Mouse (Mus musculus) limb, embryonic 14.5 days (tissue): Measurements from ENCODE around the gene Exoc3. TPM values are rescaled to one million over a fixed set of nuclear protein-coding genes. Genes with fewer than 3 reads are reported as not detected.

ENCODE experiments used
- ATAC-seq: fragments of 200-750 bp; cut with Nextera tagmentation; 2 replicates; pipeline ENCODE4 v1.8.0; 2017; ENCODE audit warnings: low read depth, moderate number of reproducible peaks, moderate TSS enrichment; ENCODE audit not compliant: low FRiP score
- DNase-seq: peaks from one replicate; pipeline ENCODE4 v3.0.0-alpha.2; 2015; ENCODE audit warnings: low spot score
- H3K27ac ChIP-seq: fragments of 300-500 bp; sonication (generic); replicated peaks from 2 replicates; pipeline ENCODE4 v1.5.1; 2014; ENCODE audit warnings: low read depth, mild to moderate bottlenecking, low read length, moderate library complexity, mixed read lengths
- H3K27me3 ChIP-seq: fragments of 300-500 bp; sonication (generic); 2 replicates; pipeline ENCODE4 v1.6.1; 2014; ENCODE audit warnings: low read length, mixed read lengths; ENCODE audit not compliant: control insufficient read depth, insufficient read depth
- H3K36me3 ChIP-seq: fragments of 300-500 bp; sonication (generic); 2 replicates; pipeline ENCODE4 v1.6.1; 2014; ENCODE audit warnings: mild to moderate bottlenecking, low read length, moderate library complexity, mixed read lengths; ENCODE audit not compliant: control insufficient read depth, insufficient read depth
- H3K4me1 ChIP-seq: fragments of 300-500 bp; sonication (generic); 2 replicates; pipeline ENCODE4 v1.6.1; 2014; ENCODE audit warnings: antibody characterized with exemption, low read length, mixed read lengths; ENCODE audit not compliant: control insufficient read depth, insufficient read depth
- H3K4me2 ChIP-seq: fragments of 300-500 bp; sonication (generic); replicated peaks from 2 replicates; pipeline ENCODE4 v1.6.1; 2014; ENCODE audit warnings: low read depth, mild to moderate bottlenecking, low read length, moderate library complexity; ENCODE audit not compliant: severe bottlenecking
- H3K4me3 ChIP-seq: fragments of 300-500 bp; sonication (generic); replicated peaks from 2 replicates; pipeline ENCODE4 v1.5.1; 2014; ENCODE audit warnings: low read length
- H3K9ac ChIP-seq: fragments of 300-500 bp; sonication (generic); 2 replicates; pipeline ENCODE4 v1.6.1; 2014; ENCODE audit warnings: mild to moderate bottlenecking, low read depth, low read length, moderate library complexity; ENCODE audit not compliant: severe bottlenecking
- H3K9me3 ChIP-seq: fragments of 300-500 bp; sonication (generic); 2 replicates; pipeline ENCODE4 v1.6.1; 2016; ENCODE audit warnings: low read length; ENCODE audit not compliant: control insufficient read depth
- POLR2A ChIP-seq: fragments of 200-500 bp; IDR thresholded peaks from 2 replicates; pipeline ENCODE4 v1.8.0; 2012; ENCODE audit warnings: inconsistent platforms, mild to moderate bottlenecking, moderate library complexity, borderline replicate concordance; ENCODE audit not compliant: insufficient read depth, insufficient read length; ENCODE audit errors: extremely low read depth
- WGBS: fragments of 180-500 bp; shearing (Covaris S2); extraction: QIAGEN DNeasy Blood & Tissue Kit; methylation state at CpG from one replicate; pipeline ENCODE4 v1.1.7; 2014; 5-methylcytosine and 5-hydroxymethylcytosine counted together
- polyA plus RNA-seq, 2 experiments: library from polyadenylated mRNA; depleted of rRNA in 1 of 2; stranded (reverse) in 1 of 2; unstranded in 1 of 2; fragments of >200 nt; fragmentation: Nextera tagmentation in 1 of 2; extraction: Ambion mirVana in 1 of 2; gene quantifications; 2 replicates each; pipeline versions ENCODE4 v1.2.1 to v1.2.3; 2012 to 2014

Exoc3 gene
- polyA plus RNA-seq (2012; rRNA removed) (42.6 and 42.9 TPM in 2 replicates), polyA plus RNA-seq (2014; fragmentation: Nextera tagmentation; extraction: Ambion mirVana) (89.7 and 106 TPM in 2 replicates)

GRCm38 (mm10) chr13:74208317-74208985 lies at the start of gene Exoc3:
TSS of gene Exoc3 (minus strand) at chr13:74208732.
- Histone ChIP-seq H3K36me3 (peaks cover 27% of the 10 kb centered on the region), H3K4me2 (peak within 1 kb of the TSS; percentile 86), H3K27ac (peak within 1 kb of the TSS; percentile 44), H3K4me1 (peaks cover 13% of the 10 kb centered on the region; the same call in 1 of the 2 replicates), H3K9me3 (no peaks in the 10 kb centered on the region), H3K27me3 (no peaks in the 10 kb centered on the region), H3K4me3 (peak within 1 kb of the TSS; percentile 76), H3K9ac (peak within 1 kb of the TSS; percentile 84)
- peak; percentile 87 for DNase-seq
- TF ChIP-seq POLR2A, result peak; percentile 80; the same call in 1 of the 2 replicates
- WGBS, result under 1% methylated on average over 39 of the region's 39 CpGs
- ATAC-seq, result peak; percentile 97

- DNase-seq, result no peak
- Histone ChIP-seq H3K4me2 (no peak overlapping the region), H3K27ac (no peak overlapping the region), H3K4me1 (peaks cover 10% of the 10 kb centered on the region), H3K27me3 (no peaks in the 10 kb centered on the region), H3K36me3 (no peaks in the 10 kb centered on the region), H3K4me3 (no peak overlapping the region), H3K9ac (no peak overlapping the region), H3K9me3 (no peaks in the 10 kb centered on the region)
- no peak for ATAC-seq
- TF ChIP-seq POLR2A, result no peak
Observed at GRCm38 (mm10) chr13:74246494-74246893, 38.0 kb upstream of the Exoc3 start.

GRCm38 (mm10) chr13:74245899-74246231 lies 37.3 kb upstream of the Exoc3 start:
- H3K27me3 ChIP-seq, result no peaks in the 10 kb centered on the region
- no peak overlapping the region for H3K9ac ChIP-seq
- peak overlapping the region; percentile 13; the same call in 1 of the 2 replicates for H3K4me2 ChIP-seq
- peak overlapping the region; percentile 67; the same call in 1 of the 2 replicates for H3K27ac ChIP-seq
- no peaks in the 10 kb centered on the region for H3K36me3 ChIP-seq
- no peak overlapping the region for H3K4me3 ChIP-seq
- peak; percentile 23; the same call in 1 of the 2 replicates for ATAC-seq
- peaks cover 10% of the 10 kb centered on the region for H3K4me1 ChIP-seq
- TF ChIP-seq POLR2A, result no peak
- DNase-seq, result no peak
- 58% methylated on average over 4 of the region's 4 CpGs for WGBS
- no peaks in the 10 kb centered on the region for H3K9me3 ChIP-seq

- peak overlapping the region; percentile 67 for H3K27ac ChIP-seq
- TF ChIP-seq POLR2A, result no peak
Observed at GRCm38 (mm10) chr13:74245214-74245898, 36.8 kb upstream of the Exoc3 start.

GRCm38 (mm10) chr13:74237574-74237973 lies 29.0 kb upstream of the Exoc3 start:
- 75% methylated on average over 7 of the region's 7 CpGs for WGBS
- no peak for ATAC-seq
- Histone ChIP-seq H3K36me3 (no peaks in the 10 kb centered on the region), H3K4me2 (no peak overlapping the region), H3K4me3 (no peak overlapping the region), H3K9me3 (no peaks in the 10 kb centered on the region), H3K27ac (no peak overlapping the region), H3K9ac (no peak overlapping the region), H3K27me3 (no peaks in the 10 kb centered on the region), H3K4me1 (no peaks in the 10 kb centered on the region)
- no peak for DNase-seq
- no peak for TF ChIP-seq POLR2A

More at GRCm38 (mm10) chr13:74245214-74245898, 36.8 kb upstream of the Exoc3 start:
- peaks cover 10% of the 10 kb centered on the region for H3K4me1 ChIP-seq
- H3K9ac ChIP-seq, result no peak overlapping the region
- peak overlapping the region; percentile 13; the same call in 1 of the 2 replicates for H3K4me2 ChIP-seq
- H3K9me3 ChIP-seq, result no peaks in the 10 kb centered on the region
- H3K36me3 ChIP-seq, result no peaks in the 10 kb centered on the region
- WGBS, result 21% methylated on average over 17 of the region's 17 CpGs
- H3K4me3 ChIP-seq, result no peak overlapping the region
- H3K27me3 ChIP-seq, result no peaks in the 10 kb centered on the region
- ATAC-seq (peak; percentile 85), DNase-seq (peak; percentile 74)
